Mouse (Mus musculus) forebrain, embryonic 10.5 days (tissue): ENCODE results near the gene Capzb. TPM values are rescaled to one million over a fixed set of nuclear protein-coding genes. Genes with fewer than 3 reads are reported as not detected.

Experiments
- DNase-seq: peaks from one replicate; pipeline ENCODE4 v3.0.0-alpha.2; 2017; ENCODE audit warnings: low spot score; ENCODE audit errors: extremely low spot score
- H3K27ac ChIP-seq: fragments of 300-500 bp; sonication (generic); 2 replicates; pipeline ENCODE4 v1.5.1; 2016; ENCODE audit warnings: mild to moderate bottlenecking
- H3K27me3 ChIP-seq: fragments of 300-500 bp; sonication (generic); 2 replicates; pipeline ENCODE4 v1.6.1; 2016; ENCODE audit warnings: mild to moderate bottlenecking; ENCODE audit not compliant: poor library complexity, severe bottlenecking
- H3K36me3 ChIP-seq: fragments of 300-500 bp; sonication (generic); replicated peaks from 2 replicates; pipeline ENCODE4 v1.6.1; 2016; ENCODE audit warnings: mild to moderate bottlenecking, moderate library complexity
- H3K4me1 ChIP-seq: fragments of 300-500 bp; sonication (generic); 2 replicates; pipeline ENCODE4 v1.6.1; 2016
- H3K4me3 ChIP-seq: fragments of 300-500 bp; sonication (generic); 2 replicates; pipeline ENCODE4 v1.5.1; 2016; ENCODE audit warnings: mild to moderate bottlenecking, moderate library complexity
- H3K9me3 ChIP-seq: fragments of 300-500 bp; sonication (generic); 2 replicates; pipeline ENCODE4 v1.6.1; 2016; ENCODE audit warnings: mild to moderate bottlenecking, moderate library complexity
- WGBS: fragments of 180-500 bp; shearing (Covaris S2); methylation state at CpG from one replicate; pipeline ENCODE4 v1.1.7; 2016; 5-methylcytosine and 5-hydroxymethylcytosine counted together
- polyA plus RNA-seq: library from polyadenylated mRNA; unstranded; fragments of >200 nt; fragmentation: Nextera tagmentation; extraction: Ambion mirVana; gene quantifications from 2 replicates; pipeline ENCODE4 v1.2.1, GENCODE M21; 2016

Gene Capzb
- polyA plus RNA-seq, 1 experiment from 2014 or later: 360 TPM

DNA sequence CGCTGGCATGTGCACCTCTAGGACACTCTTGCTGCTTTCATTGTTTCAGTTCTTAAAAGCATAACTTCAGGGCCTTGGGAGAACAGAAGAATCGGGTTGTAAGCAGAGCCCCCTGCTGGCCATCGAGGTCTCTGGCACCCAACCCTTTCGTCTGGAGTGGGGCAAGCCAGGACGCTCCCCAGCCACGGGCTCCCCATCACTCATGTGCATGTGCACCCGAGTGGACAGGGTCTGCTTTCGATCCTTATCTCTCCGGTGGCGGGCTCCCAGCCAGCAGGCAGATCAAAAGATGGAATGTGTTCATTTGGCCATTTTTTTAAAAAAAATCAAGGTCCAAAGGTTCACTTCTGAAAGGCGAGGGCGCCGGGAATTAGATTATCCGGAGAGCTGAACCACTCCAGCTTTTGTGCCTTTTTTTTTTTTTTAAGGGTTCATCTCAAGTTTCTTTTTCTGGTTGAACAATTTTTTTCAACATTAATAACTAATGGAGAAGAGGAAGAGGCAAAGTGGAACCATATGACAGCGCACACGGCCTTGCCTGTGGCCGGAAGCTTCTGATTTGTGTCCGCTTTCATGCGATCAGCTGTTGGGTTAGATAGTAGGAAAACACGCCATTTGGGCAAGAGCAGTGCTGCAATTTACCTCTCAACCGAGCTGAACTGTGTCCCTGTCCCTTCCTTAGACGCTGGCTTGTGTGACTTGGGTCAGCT, 59.5 kb downstream of the Capzb start:
- Histone ChIP-seq H3K27me3 (no peaks in the 10 kb centered on the region), H3K36me3 (peaks cover 26% of the 10 kb centered on the region), H3K4me1 (peaks cover 65% of the 10 kb centered on the region), H3K9me3 (no peaks in the 10 kb centered on the region), H3K27ac (peak overlapping the region; percentile 78), H3K4me3 (no peak overlapping the region)
- DNase-seq: peak; percentile 65
- 50% methylated on average over 22 of the region's 22 CpGs for WGBS

GRCm38 (mm10) chr4:139253206-139253605, 60.5 kb downstream of the Capzb start:
- WGBS: 94% methylated on average over 9 of the region's 9 CpGs
- Histone ChIP-seq H3K4me3 (no peak overlapping the region), H3K4me1 (peaks cover 58% of the 10 kb centered on the region), H3K36me3 (peaks cover 29% of the 10 kb centered on the region), H3K27ac (peak overlapping the region; percentile 32; the same call in 1 of the 2 replicates), H3K9me3 (no peaks in the 10 kb centered on the region), H3K27me3 (no peaks in the 10 kb centered on the region)
- DNase-seq: no peak

DNA sequence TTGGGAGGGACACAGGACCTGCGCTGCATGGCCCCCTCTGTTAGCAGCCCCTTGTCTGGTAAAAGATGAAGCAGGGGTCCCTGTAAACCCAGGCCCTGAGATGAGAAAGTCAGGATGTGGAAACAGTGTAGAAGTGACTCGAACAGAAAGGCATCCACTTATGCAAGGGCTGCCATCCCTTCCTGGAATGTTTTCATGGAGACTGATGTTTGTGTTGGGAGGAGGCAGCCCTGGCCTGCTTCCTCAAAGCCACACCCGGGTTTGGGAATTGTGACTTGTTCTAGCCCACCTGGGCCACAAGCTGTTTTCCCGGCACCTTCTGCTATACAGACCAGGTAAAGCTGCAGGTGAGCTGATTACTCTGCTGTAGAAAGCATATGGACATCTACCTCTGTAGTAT, 63.4 kb downstream of the Capzb start:
- H3K27me3 ChIP-seq: no peaks in the 10 kb centered on the region
- no peak for DNase-seq
- H3K27ac ChIP-seq: no peak overlapping the region
- WGBS: 94% methylated on average over 4 of the region's 4 CpGs
- peaks cover 42% of the 10 kb centered on the region for H3K4me1 ChIP-seq
- no peaks in the 10 kb centered on the region for H3K9me3 ChIP-seq
- peaks cover 57% of the 10 kb centered on the region for H3K36me3 ChIP-seq
- H3K4me3 ChIP-seq: no peak overlapping the region

DNA sequence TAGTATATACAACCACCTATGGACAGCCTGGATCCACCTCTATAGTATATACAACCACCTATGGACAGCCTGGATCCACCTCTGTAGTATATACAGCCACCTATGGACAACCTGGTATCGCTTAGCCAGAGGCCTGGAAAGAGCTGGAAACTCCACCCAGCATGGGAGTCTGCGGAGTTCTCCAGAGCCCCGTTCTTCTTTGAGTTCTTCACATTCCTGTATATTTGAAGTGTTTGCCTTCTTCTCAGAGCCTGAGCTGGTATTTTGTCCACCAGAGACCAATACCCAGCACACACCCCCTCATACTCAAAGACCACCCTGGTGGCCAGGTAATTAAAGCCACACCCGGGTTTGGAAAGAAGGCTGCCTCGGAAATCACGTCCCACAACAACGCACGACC, 64.0 kb downstream of the Capzb start:
- Histone ChIP-seq H3K36me3 (peaks cover 63% of the 10 kb centered on the region), H3K27ac (no peak overlapping the region), H3K4me1 (peaks cover 37% of the 10 kb centered on the region), H3K9me3 (no peaks in the 10 kb centered on the region), H3K27me3 (no peaks in the 10 kb centered on the region), H3K4me3 (no peak overlapping the region)
- 92% methylated on average over 8 of the region's 8 CpGs for WGBS
- no peak for DNase-seq

- 86% methylated on average over 6 of the region's 6 CpGs for WGBS
- Histone ChIP-seq H3K27ac (peak overlapping the region; percentile 65), H3K4me1 (peaks cover 17% of the 10 kb centered on the region), H3K27me3 (no peaks in the 10 kb centered on the region), H3K36me3 (peaks cover 83% of the 10 kb centered on the region), H3K9me3 (no peaks in the 10 kb centered on the region), H3K4me3 (no peak overlapping the region)
- DNase-seq: no peak
Measured at GRCm38 (mm10) chr4:139258621-139259301, 66.1 kb downstream of the Capzb start.

DNA sequence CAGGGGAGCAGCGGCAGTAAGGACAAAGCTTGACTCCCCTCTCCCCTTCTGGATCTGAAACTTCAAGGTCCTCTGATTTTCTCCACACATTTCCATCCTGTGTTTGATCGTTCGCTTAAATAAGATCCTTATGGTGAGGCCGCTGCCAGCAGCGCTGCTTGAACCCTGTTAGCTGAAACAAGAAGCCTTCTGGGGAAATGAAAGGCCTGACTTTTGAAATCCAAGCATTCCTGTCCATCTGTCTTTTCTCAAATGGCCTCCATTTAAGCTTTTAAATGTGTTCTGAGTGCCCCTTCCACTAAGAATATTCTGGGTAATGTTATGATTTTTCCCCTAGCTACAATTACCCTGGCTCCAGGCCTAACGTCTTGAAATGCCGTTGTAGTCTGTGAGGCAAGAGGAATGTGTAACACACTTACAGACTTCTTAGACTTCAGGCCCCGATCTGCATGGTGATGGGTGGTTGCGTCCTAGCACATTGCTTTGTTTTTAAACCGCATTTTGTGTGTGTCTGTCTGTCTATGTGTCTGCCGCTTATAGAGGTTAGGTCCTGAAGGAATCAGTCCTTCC, 66.7 kb downstream of the Capzb start:
- DNase-seq: no peak
- Histone ChIP-seq H3K36me3 (peaks cover 89% of the 10 kb centered on the region), H3K4me1 (peaks cover 17% of the 10 kb centered on the region), H3K27ac (peak overlapping the region; percentile 69), H3K9me3 (no peaks in the 10 kb centered on the region), H3K27me3 (no peaks in the 10 kb centered on the region), H3K4me3 (no peak overlapping the region)
- WGBS: 81% methylated on average over 11 of the region's 11 CpGs

- H3K9me3 ChIP-seq: no peaks in the 10 kb centered on the region
- H3K36me3 ChIP-seq: peaks cover 97% of the 10 kb centered on the region
- no peak for DNase-seq
- H3K27ac ChIP-seq: no peak overlapping the region
- peaks cover 41% of the 10 kb centered on the region for H3K4me1 ChIP-seq
- H3K27me3 ChIP-seq: no peaks in the 10 kb centered on the region
- no peak overlapping the region for H3K4me3 ChIP-seq
- WGBS: 91% methylated on average over 6 of the region's 6 CpGs
Measured at GRCm38 (mm10) chr4:139262981-139263380, 70.3 kb downstream of the Capzb start.

GRCm38 (mm10) chr4:139265783-139266499, 73.2 kb downstream of the Capzb start:
- DNase-seq: no peak
- Histone ChIP-seq H3K4me1 (peaks cover 32% of the 10 kb centered on the region), H3K4me3 (no peak overlapping the region), H3K9me3 (no peaks in the 10 kb centered on the region), H3K27me3 (no peaks in the 10 kb centered on the region), H3K36me3 (peaks cover 89% of the 10 kb centered on the region), H3K27ac (peak overlapping the region; percentile 59)
- 87% methylated on average over 13 of the region's 13 CpGs for WGBS

- no peak for DNase-seq
- Histone ChIP-seq H3K4me3 (no peak overlapping the region), H3K4me1 (peaks cover 32% of the 10 kb centered on the region), H3K36me3 (peaks cover 86% of the 10 kb centered on the region), H3K27ac (peak overlapping the region; percentile 59; the same call in 1 of the 2 replicates), H3K9me3 (no peaks in the 10 kb centered on the region), H3K27me3 (no peaks in the 10 kb centered on the region)
- WGBS: 80% methylated on average over 7 of the region's 7 CpGs
Measured at GRCm38 (mm10) chr4:139266500-139266865, 73.8 kb downstream of the Capzb start.

- Histone ChIP-seq H3K9me3 (no peaks in the 10 kb centered on the region), H3K4me3 (no peak overlapping the region), H3K4me1 (peaks cover 32% of the 10 kb centered on the region), H3K27ac (peak overlapping the region; percentile 59; the same call in 1 of the 2 replicates), H3K27me3 (no peaks in the 10 kb centered on the region), H3K36me3 (peaks cover 84% of the 10 kb centered on the region)
- DNase-seq: no peak
- WGBS: 87% methylated on average over 3 of the region's 3 CpGs
Measured at GRCm38 (mm10) chr4:139267335-139267734, 74.6 kb downstream of the Capzb start.

- Histone ChIP-seq H3K27ac (no peak overlapping the region), H3K9me3 (no peaks in the 10 kb centered on the region), H3K36me3 (peaks cover 84% of the 10 kb centered on the region), H3K27me3 (no peaks in the 10 kb centered on the region), H3K4me3 (no peak overlapping the region), H3K4me1 (peaks cover 32% of the 10 kb centered on the region)
- no peak for DNase-seq
- 89% methylated on average over 1 of the region's 1 CpGs for WGBS
Measured at GRCm38 (mm10) chr4:139268242-139268641, 75.5 kb downstream of the Capzb start.

DNA sequence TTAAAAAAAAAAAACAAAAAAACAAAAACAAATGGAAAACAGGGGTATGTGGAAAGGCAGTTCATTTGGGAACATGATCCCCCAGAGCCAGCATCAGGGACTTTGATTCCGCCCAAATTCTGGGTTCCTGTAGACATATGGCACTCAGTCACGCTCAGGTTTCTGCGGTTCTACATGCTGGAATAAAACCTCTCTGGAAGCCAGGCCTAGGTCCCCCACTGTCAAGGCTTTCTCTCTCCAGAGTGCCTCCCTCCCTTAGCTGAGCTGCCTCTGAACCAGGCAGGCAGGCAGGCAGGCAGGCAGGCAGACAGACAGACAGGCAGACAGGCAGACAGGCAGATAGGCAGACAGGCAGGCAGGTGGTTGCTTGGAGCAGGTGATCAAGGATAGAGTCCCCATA, 77.5 kb downstream of the Capzb start:
- DNase-seq: no peak
- no peak overlapping the region for H3K4me3 ChIP-seq
- 94% methylated on average over 3 of the region's 3 CpGs for WGBS
- H3K27me3 ChIP-seq: no peaks in the 10 kb centered on the region
- no peak overlapping the region for H3K27ac ChIP-seq
- H3K9me3 ChIP-seq: no peaks in the 10 kb centered on the region
- H3K4me1 ChIP-seq: peaks cover 32% of the 10 kb centered on the region
- peaks cover 83% of the 10 kb centered on the region for H3K36me3 ChIP-seq
